Mouse (Mus musculus) cortical plate, adult 2 months (tissue): ENCODE measurements around the gene Lcn4. TPM values are rescaled to one million over a fixed set of nuclear protein-coding genes. Genes with fewer than 3 reads are reported as not detected.
"Not testable (repeated sequence)": the region's sequence is repeated elsewhere in the genome, so short reads cannot be mapped to it uniquely, and the experiment has no call there.

Source experiments
- H3K27ac ChIP-seq: fragments of 200-500 bp; 2 replicates; pipeline ENCODE4 v1.5.1; 2012; ENCODE audit warnings: low read length, control low read depth, inconsistent platforms; ENCODE audit not compliant: insufficient read depth
- H3K4me1 ChIP-seq: fragments of 200-500 bp; 2 replicates; pipeline ENCODE4 v1.6.1; 2011; ENCODE audit warnings: low read length; ENCODE audit not compliant: control insufficient read depth, insufficient read depth
- H3K4me3 ChIP-seq: fragments of 200-500 bp; 2 replicates; pipeline ENCODE4 v1.5.1; 2011; ENCODE audit warnings: mild to moderate bottlenecking, low read length, control low read depth; ENCODE audit not compliant: insufficient read depth
- CTCF ChIP-seq: fragments of 200-500 bp; IDR thresholded peaks from 2 replicates; pipeline ENCODE4 v1.5.1; 2011; ENCODE audit warnings: mild to moderate bottlenecking, control low read depth, low read length; ENCODE audit not compliant: insufficient read depth; ENCODE audit errors: extremely low read depth
- POLR2A ChIP-seq: fragments of 200-500 bp; IDR thresholded peaks from 2 replicates; pipeline ENCODE4 v1.6.1; 2011; ENCODE audit warnings: mild to moderate bottlenecking, low read length, control low read depth; ENCODE audit not compliant: insufficient read depth; ENCODE audit errors: extremely low read depth
- polyA plus RNA-seq: library from polyadenylated mRNA; depleted of rRNA; stranded (reverse); fragments of >200 nt; gene quantifications from 2 replicates; pipeline ENCODE4 v1.2.3, GENCODE M21; 2012; rRNA removed

The Lcn4 gene
- polyA plus RNA-seq: not detected in 2 replicates

DNA sequence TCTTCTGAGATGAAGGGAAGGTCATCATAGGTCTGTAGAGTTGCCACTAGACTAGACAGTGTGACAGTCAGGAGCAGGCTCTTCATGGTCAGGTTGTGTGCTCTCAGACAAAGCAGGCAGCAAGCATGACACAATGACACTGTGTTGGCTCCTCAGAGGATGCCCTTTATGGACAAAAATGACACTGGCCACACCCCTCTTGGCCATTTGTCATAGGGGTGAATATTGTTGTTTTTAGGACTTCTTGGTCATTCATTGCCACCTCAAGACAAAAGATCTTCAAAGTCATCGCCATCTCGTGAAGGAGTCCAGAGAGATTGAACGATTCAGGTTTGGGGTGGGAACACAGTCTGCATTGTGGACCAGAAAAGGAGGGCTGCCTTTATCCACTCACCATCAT lies at the start of gene Lcn4:
Lcn4 (minus strand) TSS at position 101 of the 400 bp plus-strand sequence.
- TF ChIP-seq CTCF (no peak), POLR2A (no peak)
- Histone ChIP-seq H3K27ac (no peak within 1 kb of the TSS), H3K4me3 (no peak within 1 kb of the TSS), H3K4me1 (no peaks in the 10 kb centered on the region)

DNA sequence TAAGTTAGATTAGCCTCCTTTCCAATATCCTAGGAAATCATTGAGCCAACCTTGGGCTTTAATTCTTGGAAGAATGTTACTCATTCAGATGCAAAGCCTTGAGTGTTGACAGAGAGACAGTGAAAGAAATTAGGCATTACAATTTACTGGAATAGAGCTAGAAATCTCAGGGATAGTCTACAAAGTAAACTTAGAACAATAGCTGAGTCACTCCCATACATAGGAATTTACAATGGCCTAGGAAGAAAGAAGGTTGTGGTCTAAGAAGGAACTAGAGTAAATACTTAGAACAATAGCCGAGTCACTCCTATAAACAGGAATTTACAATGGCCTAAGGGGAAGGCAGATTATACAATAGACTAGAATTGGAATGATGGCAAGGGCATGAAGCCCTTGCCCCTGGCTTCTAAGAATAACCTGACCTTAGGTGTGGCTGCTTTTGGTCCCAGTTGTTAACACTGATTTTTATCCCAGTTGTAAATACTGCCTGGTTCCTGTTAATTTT lies 15.1 kb upstream of the Lcn4 start:
- Histone ChIP-seq H3K4me1 (no peaks in the 10 kb centered on the region), H3K4me3 (no peak overlapping the region), H3K27ac (no peak overlapping the region)
- TF ChIP-seq CTCF: no peak

DNA sequence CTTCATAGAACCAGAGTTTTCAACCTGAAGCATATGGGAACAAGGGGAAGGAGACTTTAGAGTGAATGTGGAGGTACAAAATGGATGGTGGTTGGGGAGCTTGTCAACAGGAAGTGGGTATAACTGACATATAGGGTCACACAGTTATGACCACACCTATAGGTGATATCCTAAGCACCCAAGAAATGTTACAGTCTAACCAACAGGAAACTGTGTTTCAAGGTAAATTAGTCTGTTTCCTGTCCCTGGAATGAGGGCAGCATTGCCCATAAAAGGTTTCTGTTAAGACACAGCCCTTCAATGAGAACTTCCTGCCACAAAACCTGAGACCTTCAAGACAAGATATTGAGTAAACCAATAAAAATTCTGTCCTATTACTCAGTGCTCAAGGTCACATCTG lies 2.3 kb downstream of the Lcn4 start:
- H3K4me1 ChIP-seq: no peaks in the 10 kb centered on the region
- H3K4me3 ChIP-seq: no peak overlapping the region
- no peak overlapping the region for H3K27ac ChIP-seq
- TF ChIP-seq CTCF (no peak), POLR2A (no peak)

DNA sequence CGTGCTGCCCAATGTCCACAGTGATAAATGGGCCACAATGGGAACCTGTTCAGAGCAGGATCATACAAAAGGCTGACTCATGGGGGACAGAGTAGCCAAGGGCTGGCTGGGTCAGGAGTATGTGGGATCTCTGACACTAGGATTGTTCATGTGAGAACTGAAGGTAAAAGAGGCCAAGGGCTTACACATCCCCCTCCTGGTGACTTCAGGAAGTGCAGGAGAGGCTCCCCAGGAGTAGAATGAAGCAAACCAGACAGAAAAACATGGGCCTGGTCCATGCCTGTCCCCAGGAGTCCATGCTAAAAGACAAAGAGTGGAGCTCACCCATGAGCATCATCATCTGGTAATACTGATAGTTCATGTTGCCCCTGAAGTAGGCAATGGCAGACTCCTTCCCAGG lies 7.5 kb downstream of the Lcn4 start:
- peak; percentile 13; the same call in 1 of the 2 replicates for TF ChIP-seq CTCF
- H3K4me1 ChIP-seq, H3K4me3 ChIP-seq, H3K27ac ChIP-seq: not testable (repeated sequence)

DNA sequence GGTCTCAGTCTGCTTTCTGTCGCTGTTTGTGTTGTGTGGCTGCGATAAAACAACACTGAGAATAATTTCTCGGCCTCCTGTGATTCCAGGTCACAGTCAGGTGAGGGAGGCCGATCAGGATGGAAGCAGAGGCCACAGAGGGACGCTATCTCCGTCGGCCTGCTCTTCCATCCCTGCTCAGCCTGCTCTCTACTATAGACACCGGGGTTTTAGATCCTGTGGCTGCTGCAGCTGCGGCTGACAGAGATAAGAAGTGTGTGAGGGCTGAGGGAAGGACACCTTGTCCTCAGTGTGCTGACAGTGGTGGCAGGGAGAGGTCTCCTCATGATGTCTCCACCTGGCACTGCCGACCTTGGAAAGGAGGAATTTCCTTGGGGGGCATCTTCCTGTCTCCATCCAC lies 8.0 kb downstream of the Lcn4 start:
- H3K27ac ChIP-seq: no peak overlapping the region
- H3K4me1 ChIP-seq: no peaks in the 10 kb centered on the region
- no peak overlapping the region for H3K4me3 ChIP-seq
- TF ChIP-seq POLR2A (no peak), CTCF (no peak)

DNA sequence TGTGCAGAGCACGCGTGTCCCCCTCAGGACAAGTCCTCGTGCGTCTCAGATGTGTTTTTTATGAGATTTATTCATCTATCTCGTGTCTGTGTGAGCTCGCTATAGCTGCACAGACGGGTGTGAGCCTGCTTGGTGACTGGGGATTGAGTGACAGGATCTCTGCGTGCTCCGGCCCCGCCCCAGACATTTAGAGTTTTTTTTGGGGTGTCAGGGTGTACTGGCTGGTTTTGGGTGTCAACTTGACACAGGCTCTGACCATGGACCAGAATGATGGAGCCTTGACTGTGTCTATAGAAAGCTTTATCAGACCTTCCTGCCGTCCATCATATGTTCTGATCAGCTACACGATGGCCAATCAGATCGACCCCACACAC lies 8.6 kb downstream of the Lcn4 start:
- no peaks in the 10 kb centered on the region for H3K4me1 ChIP-seq
- TF ChIP-seq POLR2A: no peak
- TF ChIP-seq CTCF: no peak

DNA sequence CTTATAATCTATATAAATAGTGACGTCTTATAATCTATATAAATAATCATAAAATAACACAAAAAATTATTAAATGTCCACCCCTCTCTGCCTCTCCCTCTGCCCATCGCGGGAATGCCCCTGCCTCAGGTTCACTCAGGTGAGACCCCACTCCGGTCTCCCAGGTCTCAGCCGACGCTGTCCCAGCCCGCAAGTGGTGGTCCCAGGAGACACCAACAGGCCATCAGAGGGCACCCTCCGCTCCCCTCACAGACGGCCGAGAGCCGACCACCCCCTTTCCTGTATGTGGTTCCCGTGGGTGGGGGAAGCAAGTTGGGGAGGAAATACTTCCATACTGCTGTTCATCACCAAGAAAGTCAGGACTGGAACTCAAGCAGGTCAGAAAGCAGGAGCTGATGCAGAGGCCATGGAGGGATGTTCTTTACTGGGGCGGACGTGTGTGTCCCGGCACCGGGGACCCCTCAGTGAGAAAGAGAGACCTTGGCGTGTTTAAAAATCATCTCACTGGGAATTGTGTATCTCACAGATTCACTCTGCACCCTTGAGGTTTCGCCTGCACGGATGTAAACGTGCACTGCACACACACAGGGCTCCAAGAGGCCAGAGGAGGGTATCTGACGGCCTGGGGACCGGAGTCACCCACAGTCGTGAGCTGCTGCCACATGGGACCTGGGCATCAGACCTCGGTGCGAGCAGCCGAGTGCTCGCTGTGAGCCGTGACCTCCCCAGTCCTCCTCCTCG lies 9.1 kb downstream of the Lcn4 start:
- Histone ChIP-seq H3K4me3 (no peak overlapping the region), H3K27ac (no peak overlapping the region), H3K4me1 (no peaks in the 10 kb centered on the region)
- TF ChIP-seq CTCF (no peak), POLR2A (no peak)

More for the DNA sequence above, 8.6 kb downstream of the Lcn4 start:
- no peak overlapping the region for H3K27ac ChIP-seq
- no peak overlapping the region for H3K4me3 ChIP-seq

DNA sequence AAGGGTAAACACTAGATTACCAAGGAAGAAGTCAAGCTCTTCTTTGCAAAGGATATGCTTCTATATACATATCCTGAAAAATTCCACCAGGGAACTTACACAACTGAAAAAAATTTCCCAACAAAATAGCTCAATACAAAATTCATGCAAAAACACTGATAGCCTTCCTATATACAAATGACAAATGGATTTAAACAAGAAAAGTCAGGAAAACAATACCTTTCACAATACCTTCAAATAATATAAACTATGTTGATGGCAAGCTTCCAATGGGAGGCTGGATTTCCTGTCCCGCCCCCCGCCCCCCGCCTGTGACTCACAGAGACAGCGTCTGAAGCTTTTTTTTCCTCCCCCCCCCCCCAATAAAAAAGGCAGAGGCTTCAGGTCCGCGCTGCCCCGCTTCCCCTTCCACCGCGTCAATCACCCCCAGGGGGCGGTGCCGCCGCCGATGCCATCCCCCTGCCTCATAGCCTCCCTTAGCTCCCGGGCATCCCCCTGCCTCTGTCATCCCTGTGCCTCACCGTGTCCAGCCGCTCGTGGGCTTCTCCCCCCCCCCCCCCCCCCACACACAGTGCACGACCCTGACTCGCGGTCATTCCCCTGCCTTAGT lies 9.8 kb downstream of the Lcn4 start:
- no peak overlapping the region for H3K4me3 ChIP-seq
- TF ChIP-seq POLR2A: no peak
- no peak for TF ChIP-seq CTCF
- no peaks in the 10 kb centered on the region for H3K4me1 ChIP-seq
- no peak overlapping the region for H3K27ac ChIP-seq

DNA sequence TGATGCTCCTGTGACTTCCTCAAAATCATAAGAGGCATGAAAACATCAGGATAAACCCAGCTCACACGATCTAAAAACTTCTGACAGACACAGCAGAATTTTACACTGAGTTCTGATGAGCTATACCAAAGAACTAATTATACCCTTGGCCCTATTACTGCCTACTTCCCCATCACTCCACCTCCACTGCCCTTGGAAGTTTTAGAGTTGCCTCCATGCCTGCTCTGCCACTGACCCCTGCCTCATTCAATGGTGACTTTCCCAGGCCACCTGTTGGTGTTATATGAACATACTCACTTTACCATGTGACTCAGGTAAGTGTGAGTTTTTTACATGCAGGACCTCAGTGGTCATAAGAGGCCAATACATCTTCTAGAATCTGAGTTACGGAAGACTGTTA lies 13.7 kb downstream of the Lcn4 start:
- TF ChIP-seq CTCF: no peak
- TF ChIP-seq POLR2A: no peak
- no peaks in the 10 kb centered on the region for H3K4me1 ChIP-seq
- H3K4me3 ChIP-seq: no peak overlapping the region
- no peak overlapping the region for H3K27ac ChIP-seq

DNA sequence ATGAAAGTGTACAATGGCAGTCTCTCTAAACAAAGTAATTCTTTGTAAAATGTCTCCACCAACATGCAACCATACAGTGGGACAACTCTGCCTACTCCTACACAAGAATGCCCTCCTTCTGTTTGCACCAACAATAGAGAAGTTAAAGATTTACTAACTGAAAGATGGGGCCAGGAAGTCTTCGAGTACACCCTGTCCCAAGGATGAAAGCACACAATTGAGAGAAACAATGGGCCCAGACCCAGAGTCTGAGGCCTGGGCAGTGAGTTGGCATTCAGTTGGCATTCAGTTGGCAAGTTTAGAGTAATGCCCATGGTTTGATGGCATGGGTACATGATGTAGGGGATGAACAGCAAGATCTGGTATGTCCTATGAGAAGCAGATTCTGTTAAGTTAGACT lies 16.4 kb downstream of the Lcn4 start:
- TF ChIP-seq CTCF (no peak), POLR2A (no peak)
- Histone ChIP-seq H3K4me3 (no peak overlapping the region), H3K4me1 (no peaks in the 10 kb centered on the region), H3K27ac (no peak overlapping the region)
